Comparison of ENCODE assay signal across 24 mouse cellular contexts in the genomic region with DNA sequence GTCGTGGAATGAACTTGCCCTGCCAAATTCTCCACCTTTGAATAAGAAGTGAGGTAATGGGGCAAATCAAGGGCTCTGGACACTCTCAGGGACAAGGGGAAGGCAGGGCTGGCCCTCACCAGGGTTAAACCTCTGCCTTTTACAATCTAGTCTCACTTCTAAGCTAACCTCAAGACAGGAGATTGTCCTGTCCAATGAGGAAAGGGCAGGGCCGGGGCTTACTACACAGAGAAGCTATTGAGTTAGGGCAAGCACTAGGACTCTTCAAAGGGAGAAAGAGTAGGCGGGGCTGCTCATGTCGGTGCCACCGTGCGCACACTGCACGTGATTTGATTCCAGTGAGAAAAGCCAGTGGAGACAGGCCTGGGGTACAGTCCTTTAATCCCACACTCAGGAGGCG.
DNase-seq lines count a peak whose midpoint lies in the region; ATAC-seq and TF ChIP-seq lines count a peak whose summit lies in the region.
"Had no signal": no experiment of that assay in that cellular context is flagged by ENCODE, and none has a peak within 500 bp of the region (broad histone marks: within the 10 kb centered on the region; RNA-seq: fewer than 3 reads in every experiment).

No protein-coding gene starts in this region.

- no peak overlapping the region for H3K9ac ChIP-seq in intestine, postnatal 0 days (ENCODE audit: low read depth, low read length)
- no peak overlapping the region for H3K9ac ChIP-seq in lung, embryonic 16.5 days (ENCODE audit: low read length)
- no peak overlapping the region for H3K9ac ChIP-seq in midbrain, embryonic 15.5 days
- no peak overlapping the region for H3K9ac ChIP-seq in forebrain, embryonic 14.5 days (ENCODE audit: low read length)
- H3K9ac ChIP-seq in heart, embryonic 11.5 days (ENCODE audit: low read depth, low read length): no peak overlapping the region
- H3K9ac ChIP-seq: forebrain, postnatal 0 days; heart, embryonic 13.5 days; limb, embryonic 12.5 days; liver, postnatal 0 days; neural tube, embryonic 12.5 days had no signal

- 0 out of 2 replicates have a peak, but pooled peaks have one; percentile 12 for ATAC-seq in intestine, postnatal 0 days
- ATAC-seq in lung, embryonic 16.5 days (ENCODE audit: low read depth): peak; percentile 54
- no peak for ATAC-seq in midbrain, embryonic 15.5 days (replicated peaks)
- ATAC-seq in forebrain, embryonic 14.5 days: no peak
- ATAC-seq in heart, embryonic 11.5 days (replicated peaks; ENCODE audit: insufficient number of reproducible peaks, low FRiP score, low TSS enrichment): no peak
- ATAC-seq: forebrain, postnatal 0 days; liver, postnatal 0 days had no signal

- no peaks in the 10 kb centered on the region for H3K9me3 ChIP-seq in intestine, postnatal 0 days (ENCODE audit: control insufficient read depth)
- no peaks in the 10 kb centered on the region for H3K9me3 ChIP-seq in lung, embryonic 16.5 days (ENCODE audit: control insufficient read depth, low read length)
- H3K9me3 ChIP-seq in midbrain, embryonic 15.5 days: no peaks in the 10 kb centered on the region
- no peaks in the 10 kb centered on the region for H3K9me3 ChIP-seq in forebrain, embryonic 14.5 days (replicated peaks; ENCODE audit: control insufficient read depth, low read length)
- H3K9me3 ChIP-seq in heart, embryonic 11.5 days (replicated peaks; ENCODE audit: control insufficient read depth, low read length): no peaks in the 10 kb centered on the region
- H3K9me3 ChIP-seq: forebrain, embryonic 10.5 days; heart, embryonic 13.5 days; limb, embryonic 12.5 days; neural tube, embryonic 12.5 days had no signal

- DNase-seq in lung, postnatal 4 days: peak; percentile 41 to 71
- no peak for DNase-seq in urinary bladder, adult 18-20 months (ENCODE audit: low spot score in 2 of 2)
- no peak for DNase-seq in forebrain, embryonic 14.5 days (ENCODE audit: low spot score)
- DNase-seq: adrenal gland, postnatal 36 days; cerebellum, adult 11 months; cerebellum, postnatal 14 days; forebrain, postnatal 0 days; gastrocnemius, postnatal 14 days; heart, adult 18-20 months; heart, postnatal 14 days; kidney, postnatal 36 days; layer of hippocampus, postnatal 36 days; liver, postnatal 0 days; midbrain, embryonic 14.5 days; right cerebral cortex, adult 18-20 months had no signal

- H3K36me3 ChIP-seq in intestine, postnatal 0 days (ENCODE audit: control insufficient read depth, insufficient read depth): no peaks in the 10 kb centered on the region
- no peaks in the 10 kb centered on the region for H3K36me3 ChIP-seq in lung, embryonic 16.5 days (ENCODE audit: control insufficient read depth, insufficient read depth, low read length)
- H3K36me3 ChIP-seq in midbrain, embryonic 15.5 days (replicated peaks): no peaks in the 10 kb centered on the region
- no peaks in the 10 kb centered on the region for H3K36me3 ChIP-seq in forebrain, embryonic 14.5 days (ENCODE audit: control insufficient read depth, insufficient read depth, low read length)
- no peaks in the 10 kb centered on the region for H3K36me3 ChIP-seq in heart, embryonic 11.5 days (ENCODE audit: control insufficient read depth, insufficient read depth, low read length)
- H3K36me3 ChIP-seq: forebrain, embryonic 10.5 days; heart, embryonic 13.5 days; limb, embryonic 12.5 days; neural tube, embryonic 12.5 days had no signal

- 43% methylated on average over 8 of the region's 8 CpGs for WGBS in intestine, postnatal 0 days
- 40% methylated on average over 8 of the region's 8 CpGs for WGBS in lung, embryonic 16.5 days
- 49% methylated on average over 8 of the region's 8 CpGs for WGBS in midbrain, embryonic 15.5 days
- 43% methylated on average over 8 of the region's 8 CpGs for WGBS in forebrain, embryonic 14.5 days
- 61% methylated on average over 8 of the region's 8 CpGs for WGBS in heart, embryonic 11.5 days (ENCODE audit: insufficient replicate concordance)

- peaks cover 20% of the 10 kb centered on the region; the same call in 1 of the 2 replicates for H3K4me1 ChIP-seq in intestine, postnatal 0 days (replicated peaks; ENCODE audit: control insufficient read depth, insufficient read depth, low read length)
- peaks cover 25% of the 10 kb centered on the region for H3K4me1 ChIP-seq in lung, embryonic 16.5 days (replicated peaks; ENCODE audit: control insufficient read depth, insufficient read depth, low read length)
- H3K4me1 ChIP-seq in midbrain, embryonic 15.5 days: no peaks in the 10 kb centered on the region; the same call in 1 of the 2 replicates
- H3K4me1 ChIP-seq in forebrain, embryonic 14.5 days (ENCODE audit: control insufficient read depth, insufficient read depth, low read length): no peaks in the 10 kb centered on the region
- H3K4me1 ChIP-seq in heart, embryonic 11.5 days (ENCODE audit: control insufficient read depth, insufficient read depth, low read length): peaks cover 2% of the 10 kb centered on the region; the same call in 1 of the 2 replicates

- H3K4me2 ChIP-seq in intestine, postnatal 0 days (replicated peaks; ENCODE audit: low read depth): no peak overlapping the region
- no peak overlapping the region for H3K4me2 ChIP-seq in lung, embryonic 16.5 days (ENCODE audit: low read depth, low read length)
- no peak overlapping the region for H3K4me2 ChIP-seq in midbrain, embryonic 15.5 days
- H3K4me2 ChIP-seq in forebrain, embryonic 14.5 days (ENCODE audit: low read length): no peak overlapping the region
- H3K4me2 ChIP-seq in heart, embryonic 11.5 days: no peak overlapping the region
- H3K4me2 ChIP-seq: heart, embryonic 13.5 days; limb, embryonic 12.5 days; liver, embryonic 11.5 days; neural tube, embryonic 12.5 days had no signal

- TF ChIP-seq CTCF in intestine, postnatal 0 days (IDR thresholded peaks at IDR 0.05; ENCODE audit: low read depth): no peak

- H3K27ac ChIP-seq in intestine, postnatal 0 days (ENCODE audit: low read depth, low read length): 0 out of 2 replicates have a peak overlapping the region, but pooled peaks have one; percentile 2
- peak overlapping the region; percentile 68 for H3K27ac ChIP-seq in lung, embryonic 16.5 days (ENCODE audit: low read length)
- H3K27ac ChIP-seq in midbrain, embryonic 15.5 days: no peak overlapping the region
- H3K27ac ChIP-seq in forebrain, embryonic 14.5 days (ENCODE audit: low read depth, low read length): no peak overlapping the region
- no peak overlapping the region for H3K27ac ChIP-seq in heart, embryonic 11.5 days (ENCODE audit: low read depth, low read length)
- H3K27ac ChIP-seq: forebrain, embryonic 10.5 days; heart, embryonic 13.5 days; limb, embryonic 12.5 days; neural tube, embryonic 12.5 days had no signal

- no peaks in the 10 kb centered on the region for H3K27me3 ChIP-seq in intestine, postnatal 0 days (replicated peaks; ENCODE audit: control insufficient read depth, insufficient read depth, low read length)
- no peaks in the 10 kb centered on the region for H3K27me3 ChIP-seq in lung, embryonic 16.5 days (ENCODE audit: control insufficient read depth, insufficient read depth, low read depth, low read length)
- H3K27me3 ChIP-seq in midbrain, embryonic 15.5 days (replicated peaks): no peaks in the 10 kb centered on the region
- no peaks in the 10 kb centered on the region for H3K27me3 ChIP-seq in forebrain, embryonic 14.5 days (replicated peaks; ENCODE audit: control insufficient read depth, insufficient read depth, low read length)
- no peaks in the 10 kb centered on the region for H3K27me3 ChIP-seq in heart, embryonic 11.5 days (ENCODE audit: control insufficient read depth, insufficient read depth, low read length)
- H3K27me3 ChIP-seq: limb, embryonic 12.5 days; neural tube, embryonic 12.5 days had no signal

- no peak overlapping the region for H3K4me3 ChIP-seq in intestine, postnatal 0 days (ENCODE audit: low read depth, low read length)
- no peak overlapping the region for H3K4me3 ChIP-seq in lung, embryonic 16.5 days (ENCODE audit: low read length)
- H3K4me3 ChIP-seq in midbrain, embryonic 15.5 days: no peak overlapping the region
- H3K4me3 ChIP-seq in forebrain, embryonic 14.5 days (ENCODE audit: low read depth, low read length): no peak overlapping the region
- no peak overlapping the region for H3K4me3 ChIP-seq in heart, embryonic 11.5 days (ENCODE audit: low read depth, low read length)
- H3K4me3 ChIP-seq: forebrain, embryonic 10.5 days; heart, embryonic 13.5 days; limb, embryonic 12.5 days; neural tube, embryonic 12.5 days had no signal

Comparison
In these comparisons a context has a peak if more than half of its experiments do, and no peak if none do; other contexts are left out.
1. ATAC-seq: peak in intestine, postnatal 0 days (single experiment) and lung, embryonic 16.5 days (single experiment); none in midbrain, embryonic 15.5 days (single experiment), forebrain, embryonic 14.5 days (single experiment) and heart, embryonic 11.5 days (single experiment).
2. H3K27ac ChIP-seq: peak in intestine, postnatal 0 days (single experiment) and lung, embryonic 16.5 days (single experiment); none in midbrain, embryonic 15.5 days (single experiment), forebrain, embryonic 14.5 days (single experiment) and heart, embryonic 11.5 days (single experiment).
3. DNase-seq: peak in lung, postnatal 4 days (2 of 2); none in urinary bladder, adult 18-20 months (0 of 2) and forebrain, embryonic 14.5 days (single experiment).